ENCODE assay signal across 8 mouse cellular contexts in genomic region chr9:70838132-70838911, GRCm38 (mm10).
DNase-seq lines count a peak whose midpoint lies in the region; ATAC-seq lines count a peak whose summit lies in the region.
"Had no signal": no experiment of that assay in that cellular context is flagged by ENCODE, and none has a peak within 500 bp of the region (broad histone marks: within the 10 kb centered on the region; RNA-seq: fewer than 3 reads in every experiment).

No protein-coding gene starts in this region.

- H3K9ac ChIP-seq in lung, embryonic 15.5 days = no peak overlapping the region
- H3K9ac ChIP-seq in stomach, embryonic 15.5 days = no peak overlapping the region
- H3K9ac ChIP-seq in forebrain, embryonic 14.5 days (ENCODE audit: low read length) = no peak overlapping the region
- no peak overlapping the region for H3K9ac ChIP-seq in forebrain, embryonic 16.5 days (replicated peaks; ENCODE audit: low read depth, low read length)

- ATAC-seq in lung, embryonic 15.5 days (ENCODE audit: borderline replicate concordance, extremely low read depth, low FRiP score, low TSS enrichment) = no peak
- no peak for ATAC-seq in stomach, embryonic 15.5 days (ENCODE audit: insufficient read depth, low FRiP score, low read depth)
- no peak for ATAC-seq in forebrain, embryonic 14.5 days
- ATAC-seq in forebrain, embryonic 16.5 days = no peak
- ATAC-seq: midbrain, embryonic 16.5 days had no signal

- H3K27ac ChIP-seq in heart, embryonic 10.5 days = peak overlapping the region; percentile 19; the same call in 1 of the 2 replicates
- 0 out of 2 replicates have a peak overlapping the region, but pooled peaks have one; percentile 8 for H3K27ac ChIP-seq in lung, embryonic 15.5 days
- peak overlapping the region; percentile 21; the same call in 1 of the 2 replicates for H3K27ac ChIP-seq in stomach, embryonic 15.5 days
- no peak overlapping the region for H3K27ac ChIP-seq in forebrain, embryonic 14.5 days (ENCODE audit: low read depth, low read length)
- H3K27ac ChIP-seq in forebrain, embryonic 16.5 days (ENCODE audit: low read length) = no peak overlapping the region

- H3K36me3 ChIP-seq in heart, embryonic 10.5 days = no peaks in the 10 kb centered on the region
- H3K36me3 ChIP-seq in lung, embryonic 15.5 days = no peaks in the 10 kb centered on the region
- H3K36me3 ChIP-seq in stomach, embryonic 15.5 days = no peaks in the 10 kb centered on the region
- no peaks in the 10 kb centered on the region for H3K36me3 ChIP-seq in forebrain, embryonic 14.5 days (ENCODE audit: control insufficient read depth, insufficient read depth, low read length)
- H3K36me3 ChIP-seq in forebrain, embryonic 16.5 days (ENCODE audit: control insufficient read depth, insufficient read depth) = no peaks in the 10 kb centered on the region

- peaks cover 50% of the 10 kb centered on the region for H3K4me1 ChIP-seq in heart, embryonic 10.5 days
- H3K4me1 ChIP-seq in lung, embryonic 15.5 days = peaks cover 40% of the 10 kb centered on the region
- peaks cover 26% of the 10 kb centered on the region for H3K4me1 ChIP-seq in stomach, embryonic 15.5 days
- H3K4me1 ChIP-seq in forebrain, embryonic 14.5 days (ENCODE audit: control insufficient read depth, insufficient read depth, low read length) = no peaks in the 10 kb centered on the region
- no peaks in the 10 kb centered on the region for H3K4me1 ChIP-seq in forebrain, embryonic 16.5 days (replicated peaks; ENCODE audit: control insufficient read depth, insufficient read depth, low read length)

- no peaks in the 10 kb centered on the region for H3K27me3 ChIP-seq in heart, embryonic 10.5 days (ENCODE audit: insufficient read depth, poor library complexity, severe bottlenecking)
- H3K27me3 ChIP-seq in lung, embryonic 15.5 days = no peaks in the 10 kb centered on the region
- no peaks in the 10 kb centered on the region for H3K27me3 ChIP-seq in stomach, embryonic 15.5 days (replicated peaks)
- H3K27me3 ChIP-seq in forebrain, embryonic 14.5 days (replicated peaks; ENCODE audit: control insufficient read depth, insufficient read depth, low read length) = no peaks in the 10 kb centered on the region
- H3K27me3 ChIP-seq in forebrain, embryonic 16.5 days (replicated peaks; ENCODE audit: control insufficient read depth, insufficient read depth, low read length) = no peaks in the 10 kb centered on the region

- no peak overlapping the region for H3K4me3 ChIP-seq in heart, embryonic 10.5 days
- H3K4me3 ChIP-seq in lung, embryonic 15.5 days = no peak overlapping the region
- no peak overlapping the region for H3K4me3 ChIP-seq in stomach, embryonic 15.5 days (replicated peaks)
- no peak overlapping the region for H3K4me3 ChIP-seq in forebrain, embryonic 14.5 days (ENCODE audit: low read depth, low read length)
- H3K4me3 ChIP-seq in forebrain, embryonic 16.5 days (replicated peaks; ENCODE audit: low read length) = no peak overlapping the region

- H3K9me3 ChIP-seq in heart, embryonic 10.5 days = no peaks in the 10 kb centered on the region
- H3K9me3 ChIP-seq in lung, embryonic 15.5 days = no peaks in the 10 kb centered on the region
- no peaks in the 10 kb centered on the region for H3K9me3 ChIP-seq in stomach, embryonic 15.5 days
- no peaks in the 10 kb centered on the region for H3K9me3 ChIP-seq in forebrain, embryonic 14.5 days (replicated peaks; ENCODE audit: control insufficient read depth, low read length)
- H3K9me3 ChIP-seq in forebrain, embryonic 16.5 days (ENCODE audit: control insufficient read depth, low read length) = no peaks in the 10 kb centered on the region

- DNase-seq in right cerebral cortex, postnatal 10 days (ENCODE audit: low spot score in 2 of 2) = peak; percentile 50 to 53
- no peak for DNase-seq in right cerebral cortex, postnatal 14 days
- no peak for DNase-seq in heart, embryonic 10.5 days (ENCODE audit: low spot score)
- no peak for DNase-seq in forebrain, embryonic 14.5 days (ENCODE audit: low spot score)

- 67% methylated on average over 10 of the region's 10 CpGs for WGBS in heart, embryonic 10.5 days
- 76% methylated on average over 10 of the region's 10 CpGs for whole genome bisulfite sequencing in lung, embryonic 15.5 days
- 76% methylated on average over 10 of the region's 10 CpGs for WGBS in stomach, embryonic 15.5 days
- WGBS in forebrain, embryonic 14.5 days = 82% methylated on average over 9 of the region's 10 CpGs
- WGBS in forebrain, embryonic 16.5 days = 88% methylated on average over 10 of the region's 10 CpGs

- H3K4me2 ChIP-seq in lung, embryonic 15.5 days = no peak overlapping the region
- H3K4me2 ChIP-seq in stomach, embryonic 15.5 days = no peak overlapping the region
- no peak overlapping the region for H3K4me2 ChIP-seq in forebrain, embryonic 14.5 days (ENCODE audit: low read length)
- no peak overlapping the region for H3K4me2 ChIP-seq in forebrain, embryonic 16.5 days (ENCODE audit: low read length)

Comparison
In these comparisons a context has a peak if more than half of its experiments do, and no peak if none do; other contexts are left out.
1. DNase-seq: peak in right cerebral cortex, postnatal 10 days (2 of 2); none in right cerebral cortex, postnatal 14 days (single experiment), heart, embryonic 10.5 days (single experiment) and forebrain, embryonic 14.5 days (single experiment).
2. H3K27ac ChIP-seq: peak in heart, embryonic 10.5 days (single experiment), lung, embryonic 15.5 days (single experiment) and stomach, embryonic 15.5 days (single experiment); none in forebrain, embryonic 14.5 days (single experiment) and forebrain, embryonic 16.5 days (single experiment).